8 mouse cellular contexts compared by ENCODE assay signal in genomic region chr16:96082301-96083178, GRCm38 (mm10). TPM values are rescaled to one million over a fixed set of nuclear protein-coding genes. Genes with fewer than 3 reads are reported as not detected.
DNase-seq lines count a peak whose midpoint lies in the region; ATAC-seq and TF ChIP-seq lines count a peak whose summit lies in the region.

Gene Brwd1 (minus strand): TSS chr16:96082526.

- TF ChIP-seq POLR2A in CH12.LX (IDR thresholded peaks at IDR 0.05; ENCODE audit: low read depth, low read length), result no peak; the same call in 1 of the 2 replicates

- H3K27me3 ChIP-seq in CH12.LX (replicated peaks), result peaks cover 66% of the 10 kb centered on the region
- H3K27me3 ChIP-seq in forebrain, embryonic 11.5 days (ENCODE audit: control insufficient read depth, insufficient read depth, low read length), result no peaks in the 10 kb centered on the region
- no peaks in the 10 kb centered on the region for H3K27me3 ChIP-seq in heart, embryonic 15.5 days
- H3K27me3 ChIP-seq in liver, embryonic 12.5 days (replicated peaks), result peaks cover 30% of the 10 kb centered on the region
- H3K27me3 ChIP-seq in stomach, embryonic 14.5 days (ENCODE audit: control insufficient read depth, insufficient read depth, low read length), result no peaks in the 10 kb centered on the region

- H3K9ac ChIP-seq in CH12.LX (ENCODE audit: insufficient read depth, low read depth), result peak within 1 kb of the TSS; percentile 57
- H3K9ac ChIP-seq in forebrain, embryonic 11.5 days (ENCODE audit: low read length), result peak within 1 kb of the TSS; percentile 99
- peak within 1 kb of the TSS; percentile 93 for H3K9ac ChIP-seq in heart, embryonic 15.5 days
- peak within 1 kb of the TSS; percentile 79 for H3K9ac ChIP-seq in liver, embryonic 12.5 days
- H3K9ac ChIP-seq in stomach, embryonic 14.5 days (replicated peaks; ENCODE audit: low read depth, low read length), result peak within 1 kb of the TSS; percentile 97

- peak within 1 kb of the TSS; percentile 30 for H3K4me2 ChIP-seq in CH12.LX (ENCODE audit: insufficient read depth, low read depth, poor library complexity, severe bottlenecking)
- peak within 1 kb of the TSS; percentile 73 for H3K4me2 ChIP-seq in forebrain, embryonic 11.5 days (ENCODE audit: low read depth, low read length, severe bottlenecking)
- H3K4me2 ChIP-seq in heart, embryonic 15.5 days, result peak within 1 kb of the TSS; percentile 71
- H3K4me2 ChIP-seq in liver, embryonic 12.5 days, result peak within 1 kb of the TSS; percentile 97
- peak within 1 kb of the TSS; percentile 67 for H3K4me2 ChIP-seq in stomach, embryonic 14.5 days (replicated peaks; ENCODE audit: low read depth, low read length)

- peak; percentile 87 for ATAC-seq in forebrain, embryonic 11.5 days (replicated peaks; ENCODE audit: low FRiP score)
- peak; percentile 83 for ATAC-seq in heart, embryonic 15.5 days (replicated peaks; ENCODE audit: insufficient number of reproducible peaks, insufficient read depth, low FRiP score, low read depth)
- peak; percentile 77 for ATAC-seq in liver, embryonic 12.5 days
- peak; percentile 84 for ATAC-seq in stomach, embryonic 14.5 days (ENCODE audit: insufficient number of reproducible peaks, insufficient read depth, low FRiP score, low read depth)

- peak within 1 kb of the TSS; percentile 48 to 78 (median 53) for H3K4me3 ChIP-seq in CH12.LX (replicated peaks in 1 of 3; ENCODE audit: low read depth in 2 of 3, low read length in 2 of 3, poor library complexity in 1 of 3)
- peak within 1 kb of the TSS; percentile 98 for H3K4me3 ChIP-seq in forebrain, embryonic 11.5 days (ENCODE audit: low read depth, low read length)
- H3K4me3 ChIP-seq in heart, embryonic 15.5 days, result peak within 1 kb of the TSS; percentile 81
- peak within 1 kb of the TSS; percentile 85 for H3K4me3 ChIP-seq in liver, embryonic 12.5 days
- H3K4me3 ChIP-seq in stomach, embryonic 14.5 days (ENCODE audit: low read depth, low read length), result peak within 1 kb of the TSS; percentile 100

- no peaks in the 10 kb centered on the region for H3K79me2 ChIP-seq in CH12.LX (replicated peaks; ENCODE audit: control insufficient read depth, extremely low read depth, insufficient read depth, poor library complexity, severe bottlenecking)

- H3K4me1 ChIP-seq in CH12.LX (ENCODE audit: control insufficient read depth in 1 of 2, insufficient read depth in 2 of 2), result peaks cover 0 to 23% of the 10 kb centered on the region in 2 experiments; a peak in 2 of 4 replicates
- peaks cover 6% of the 10 kb centered on the region; the same call in 1 of the 2 replicates for H3K4me1 ChIP-seq in forebrain, embryonic 11.5 days (replicated peaks; ENCODE audit: control insufficient read depth, insufficient read depth, low read length)
- peaks cover 27% of the 10 kb centered on the region for H3K4me1 ChIP-seq in heart, embryonic 15.5 days (replicated peaks)
- peaks cover 21% of the 10 kb centered on the region for H3K4me1 ChIP-seq in liver, embryonic 12.5 days
- peaks cover 12% of the 10 kb centered on the region; the same call in 1 of the 2 replicates for H3K4me1 ChIP-seq in stomach, embryonic 14.5 days (ENCODE audit: control insufficient read depth, insufficient read depth, low read length)

- dilution Hi-C loops in CH12.LX (cut with MboI; ENCODE audit: extremely low pct_ligation_motif_present, extremely low pct_unique_long_range_greater_than_20kb, low sequenced_read_pairs), result no loop called here

- no peak within 1 kb of the TSS for H3K27ac ChIP-seq in CH12.LX (ENCODE audit: insufficient read depth, low read depth)
- H3K27ac ChIP-seq in forebrain, embryonic 11.5 days (ENCODE audit: low read depth, low read length), result peak within 1 kb of the TSS; percentile 94
- H3K27ac ChIP-seq in heart, embryonic 15.5 days, result peak within 1 kb of the TSS; percentile 97
- peak within 1 kb of the TSS; percentile 86 for H3K27ac ChIP-seq in liver, embryonic 12.5 days
- peak within 1 kb of the TSS; percentile 99 for H3K27ac ChIP-seq in stomach, embryonic 14.5 days (ENCODE audit: low read length)

- H3K36me3 ChIP-seq in CH12.LX (replicated peaks in 1 of 2; ENCODE audit: control insufficient read depth in 1 of 2, insufficient read depth in 1 of 2, low read length in 1 of 2), result no peaks in the 10 kb centered on the region
- H3K36me3 ChIP-seq in forebrain, embryonic 11.5 days (ENCODE audit: control insufficient read depth, insufficient read depth, low read length), result peaks cover 4% of the 10 kb centered on the region; the same call in 1 of the 2 replicates
- peaks cover 18% of the 10 kb centered on the region for H3K36me3 ChIP-seq in heart, embryonic 15.5 days
- peaks cover 16% of the 10 kb centered on the region for H3K36me3 ChIP-seq in liver, embryonic 12.5 days
- H3K36me3 ChIP-seq in stomach, embryonic 14.5 days (ENCODE audit: control insufficient read depth, insufficient read depth, low read length), result peaks cover 24% of the 10 kb centered on the region

- TF ChIP-seq RAD21 in CH12.LX (IDR thresholded peaks at IDR 0.05; ENCODE audit: low read depth, low read length), result no peak

- TF ChIP-seq CTCF in CH12.LX (conservative IDR thresholded peaks at IDR 0.05 in 1 of 2, IDR thresholded peaks at IDR 0.05 in 1 of 2; ENCODE audit: low read depth in 2 of 2, low read length in 2 of 2), result no peak

- H3K9me3 ChIP-seq in CH12.LX (replicated peaks; ENCODE audit: low read length), result peaks cover 19% of the 10 kb centered on the region
- H3K9me3 ChIP-seq in forebrain, embryonic 11.5 days (ENCODE audit: control insufficient read depth, low read length), result no peaks in the 10 kb centered on the region
- no peaks in the 10 kb centered on the region for H3K9me3 ChIP-seq in heart, embryonic 15.5 days (replicated peaks)
- no peaks in the 10 kb centered on the region for H3K9me3 ChIP-seq in liver, embryonic 12.5 days (replicated peaks)
- H3K9me3 ChIP-seq in stomach, embryonic 14.5 days (ENCODE audit: control insufficient read depth, low read depth, low read length), result no peaks in the 10 kb centered on the region

- in situ Hi-C loops in CH12.LX (cut with MboI; ENCODE audit: low pct_ligation_motif_present, low pct_unique_long_range_greater_than_20kb, low sequenced_read_pairs), result no loop called here

- under 1% methylated on average over 80 of the region's 107 CpGs for WGBS in forebrain, embryonic 11.5 days
- WGBS in heart, embryonic 15.5 days, result under 1% methylated on average over 102 of the region's 107 CpGs
- under 1% methylated on average over 95 of the region's 107 CpGs for WGBS in liver, embryonic 12.5 days (ENCODE audit: insufficient replicate concordance)
- under 1% methylated on average over 85 of the region's 107 CpGs for WGBS in stomach, embryonic 14.5 days

- no peak for TF ChIP-seq EP300 in CH12.LX (IDR thresholded peaks at IDR 0.05; ENCODE audit: low read length)

- no peak for DNase-seq in CH12.LX (ENCODE audit: extremely low read depth)
- DNase-seq in c-Kit-positive CD71-positive TER-119-negative erythroid progenitor cells, embryonic 14.5 days (ENCODE audit: low read depth), result peak; percentile 27
- peak; percentile 95 for DNase-seq in forebrain, embryonic 11.5 days (ENCODE audit: low spot score)
- DNase-seq in kidney, postnatal 14 days, result peak; percentile 95
- DNase-seq in natural killer cell, adult 2 months (ENCODE audit: low spot score in 2 of 2), result peak; percentile 84 to 88

TF ChIP-seq in CH12.LX, 34 proteins besides CTCF, POLR2A, EP300 and RAD21:
- TF ChIP-seq ELF1 (IDR thresholded peaks at IDR 0.05; ENCODE audit: low read depth, low read length), result 0 out of 2 replicates have a peak, but pooled peaks have one; percentile 37
- no peak for TF ChIP-seq UBTF (IDR thresholded peaks at IDR 0.05; ENCODE audit: low read depth, low read length)
- no peak for TF ChIP-seq MYC (IDR thresholded peaks at IDR 0.05; ENCODE audit: low read depth, low read length)

RNA-seq across cellular contexts. Expression of gene Brwd1, which starts in this region (rescaled TPM):
- total RNA-seq in CH12.LX (2012; rRNA removed) (7.1 and 8.1 TPM in 2 replicates), CH12.LX (2014; rRNA removed) (4.3 and 4.4 TPM in 2 replicates)
- polyA plus RNA-seq in CH12.LX (2012; ENCODE audit: insufficient read length, low read depth), result 3.4 and 4.4 TPM in 2 replicates
- polyA plus RNA-seq in forebrain, embryonic 11.5 days (2014; fragmentation: Nextera tagmentation; extraction: Ambion mirVana), result 183 and 192 TPM in 2 replicates
- polyA plus RNA-seq in heart, embryonic 15.5 days (2015; fragmentation: Nextera tagmentation; extraction: Ambion mirVana), result 63.6 and 68.1 TPM in 2 replicates
- 26.6 and 27.6 TPM in 2 replicates for polyA plus RNA-seq in liver, embryonic 12.5 days (2016; fragmentation: Nextera tagmentation; extraction: Ambion mirVana)
- 124 and 133 TPM in 2 replicates for polyA plus RNA-seq in stomach, embryonic 14.5 days (2014; fragmentation: Nextera tagmentation; extraction: Ambion mirVana)

Comparison
In these comparisons a context has a peak if more than half of its experiments do, and no peak if none do; other contexts are left out.
1. H3K4me2 ChIP-seq: peak in every context shown above with its lines; median percentile 97 in liver, embryonic 12.5 days; 73 in forebrain, embryonic 11.5 days; 71 in heart, embryonic 15.5 days; 67 in stomach, embryonic 14.5 days; 30 in CH12.LX.